Mouse (Mus musculus) retina, embryonic 14.5 days (tissue): ENCODE results near the gene Mcm5.

ENCODE experiments used
- DNase-seq: peaks from one replicate; pipeline ENCODE4 v3.0.0-alpha.2; 2015; ENCODE audit warnings: low spot score

Gene Mcm5

DNA sequence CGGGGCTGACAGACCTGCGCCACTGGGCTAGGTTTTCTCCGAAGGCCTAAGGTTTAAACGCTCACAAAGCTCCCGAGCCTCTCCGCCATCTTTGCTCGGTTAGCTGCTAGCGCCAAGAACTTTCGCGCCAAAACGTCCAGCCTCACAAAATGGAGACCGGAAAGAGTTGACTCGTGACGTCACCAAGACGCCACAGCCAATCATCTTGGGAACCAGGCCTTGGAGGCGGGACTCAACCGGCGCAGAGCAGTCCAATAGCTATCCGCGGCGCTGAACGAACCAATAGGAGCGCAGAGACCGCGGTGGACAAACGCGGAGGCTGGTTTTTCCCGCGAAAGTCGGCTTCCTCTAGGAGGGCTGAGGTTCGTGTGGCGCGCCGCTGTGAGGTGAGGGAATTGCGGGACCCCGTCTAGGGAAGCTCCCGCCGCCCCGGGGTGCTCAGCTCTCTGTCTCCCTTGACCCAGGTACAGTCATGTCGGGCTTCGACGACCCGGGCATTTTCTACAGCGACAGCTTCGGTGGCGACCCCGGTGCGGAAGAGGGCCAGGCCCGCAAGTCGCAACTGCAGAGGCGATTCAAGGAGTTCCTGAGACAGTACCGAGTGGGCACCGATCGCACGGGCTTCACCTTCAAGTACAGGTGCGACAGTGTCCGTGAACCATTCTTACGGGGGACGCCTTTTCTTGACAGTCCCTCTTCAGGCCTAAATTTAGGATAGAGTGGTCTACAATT is at the start of gene Mcm5:
Mcm5 (plus strand) TSS at position 334 of the 732 bp plus-strand sequence.
- peak; percentile 100 for DNase-seq

DNA sequence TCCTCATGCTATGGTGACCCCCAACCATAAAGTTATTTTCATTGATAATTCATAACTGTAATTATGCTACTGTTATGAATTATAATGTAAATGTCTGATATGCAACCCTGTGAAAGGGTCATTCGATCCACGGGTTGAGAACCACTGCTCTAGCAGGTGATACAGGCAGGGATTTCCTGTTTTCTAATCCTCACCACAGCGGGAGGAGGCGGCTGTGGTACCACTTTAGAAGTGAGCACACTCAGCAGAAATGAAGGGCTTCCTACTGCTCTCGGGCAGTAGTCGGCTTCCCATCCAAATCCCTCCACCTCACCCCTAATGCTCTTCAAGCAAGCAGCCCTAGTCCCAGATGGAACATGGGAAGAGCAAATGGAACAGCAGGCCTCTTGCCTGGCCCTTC is 49.3 kb upstream of the Mcm5 start:
- no peak for DNase-seq

DNA sequence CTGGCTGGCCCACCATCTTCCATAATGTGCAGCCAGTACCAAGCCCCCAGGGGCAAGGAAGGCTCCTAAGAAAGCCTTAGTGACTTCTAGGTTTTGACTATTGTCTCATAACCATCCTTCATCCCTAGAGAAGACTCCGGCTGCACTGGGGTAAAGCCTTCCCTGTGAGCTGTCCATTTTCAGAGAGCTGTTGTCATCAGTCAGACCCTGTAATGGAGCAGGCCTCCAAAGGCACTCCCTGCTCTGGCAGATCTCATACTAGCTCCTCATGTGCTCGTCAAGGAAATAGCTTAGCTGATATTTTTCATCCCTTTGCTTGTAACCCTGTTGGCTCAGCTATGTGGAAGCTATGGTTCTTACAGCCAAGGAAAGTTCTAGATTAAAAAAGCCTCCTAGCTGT is 48.6 kb upstream of the Mcm5 start:
- no peak for DNase-seq

GRCm38 (mm10) chr8:75063290-75063689 is 46.1 kb upstream of the Mcm5 start:
- no peak for DNase-seq

DNA sequence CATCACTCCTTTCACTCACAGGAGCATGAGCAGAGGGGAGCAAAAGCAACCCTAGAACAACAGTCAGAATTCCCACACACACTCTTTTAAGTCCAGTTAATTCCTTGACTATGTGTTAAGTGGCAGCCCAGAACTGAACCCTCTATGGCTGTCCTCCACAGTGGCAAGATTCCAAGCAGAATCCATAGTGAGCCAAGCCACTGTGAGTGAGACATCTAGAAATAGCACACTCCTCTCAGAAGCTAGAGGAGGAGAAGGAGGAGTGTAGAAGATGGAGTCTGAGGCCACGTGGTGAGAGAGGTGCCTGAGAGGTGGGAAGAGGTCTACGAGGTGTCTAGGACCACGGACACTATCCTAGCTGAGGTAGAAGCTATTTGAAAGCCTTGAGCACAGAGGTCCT is 44.6 kb upstream of the Mcm5 start:
- DNase-seq = no peak

DNA sequence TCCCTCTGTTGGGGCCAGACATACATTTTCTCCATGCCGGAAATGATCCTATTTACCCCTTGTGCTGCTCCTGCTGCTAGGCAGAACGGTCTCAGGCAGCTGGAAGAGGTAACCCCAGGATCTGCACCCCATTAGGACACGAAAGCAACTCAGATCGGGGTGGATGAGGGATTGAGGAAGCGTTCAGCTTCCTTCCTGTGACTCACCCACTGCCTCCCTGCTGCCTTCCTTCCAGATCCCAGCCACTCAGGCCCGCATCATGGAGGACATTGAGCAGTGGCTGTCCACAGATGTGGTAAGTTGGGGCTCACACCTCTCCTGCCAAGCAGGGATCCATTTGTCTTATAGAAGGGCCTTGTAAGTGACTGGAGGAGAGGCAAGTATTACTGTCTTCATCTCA is 42.1 kb upstream of the Mcm5 start:
- no peak for DNase-seq

DNA sequence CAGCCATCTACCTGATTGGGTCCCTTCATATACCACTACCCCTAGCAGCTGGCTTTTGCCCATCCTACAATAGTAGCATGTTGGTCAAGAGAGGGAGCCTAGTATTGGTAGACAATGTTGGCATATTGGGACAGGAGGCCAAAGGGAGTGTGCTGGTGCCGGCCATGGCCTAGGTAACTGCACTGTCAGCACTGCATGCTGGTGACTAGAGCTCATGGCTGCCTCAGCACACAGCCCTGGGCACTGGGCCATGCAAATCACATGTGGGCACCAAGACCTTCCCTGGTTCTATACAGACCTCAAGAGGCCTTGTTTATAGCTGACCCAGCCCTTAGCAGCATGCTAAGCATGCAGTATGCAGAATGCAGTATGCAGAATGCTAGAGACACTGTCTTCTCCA is 39.1 kb upstream of the Mcm5 start:
- no peak for DNase-seq

- DNase-seq = peak; percentile 86
Measured at GRCm38 (mm10) chr8:75071627-75072346, 37.6 kb upstream of the Mcm5 start.

DNA sequence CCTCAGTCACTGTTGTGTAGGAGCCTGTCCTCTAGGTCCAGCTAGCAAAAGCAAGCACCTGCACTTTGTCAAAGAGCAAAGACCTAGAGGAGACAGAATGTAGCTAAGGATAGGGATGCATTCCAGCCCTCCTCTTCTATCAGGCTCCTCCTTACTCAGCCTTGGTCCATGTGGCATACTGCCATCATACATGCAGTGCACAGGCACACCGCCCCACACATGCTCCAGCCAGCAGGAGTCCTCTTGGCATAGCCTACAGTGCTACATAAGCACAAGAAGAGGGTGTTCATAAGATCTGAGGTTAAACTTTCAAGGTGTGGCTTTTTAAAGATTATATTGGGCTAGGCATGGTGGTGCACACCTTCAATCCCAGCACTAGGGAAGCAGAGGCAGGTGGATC is 34.5 kb upstream of the Mcm5 start:
- DNase-seq = no peak

GRCm38 (mm10) chr8:75078215-75078614 is 31.2 kb upstream of the Mcm5 start:
- no peak for DNase-seq

GRCm38 (mm10) chr8:75078851-75079250 is 30.5 kb upstream of the Mcm5 start:
- DNase-seq = no peak

GRCm38 (mm10) chr8:75081364-75082040 is 27.9 kb upstream of the Mcm5 start:
- no peak for DNase-seq

- no peak for DNase-seq
Measured at GRCm38 (mm10) chr8:75082181-75082805, 27.1 kb upstream of the Mcm5 start.

- peak; percentile 93 for DNase-seq
Measured at GRCm38 (mm10) chr8:75083846-75084245, 25.5 kb upstream of the Mcm5 start.

GRCm38 (mm10) chr8:75084382-75085064 is 24.8 kb upstream of the Mcm5 start:
- no peak for DNase-seq

DNA sequence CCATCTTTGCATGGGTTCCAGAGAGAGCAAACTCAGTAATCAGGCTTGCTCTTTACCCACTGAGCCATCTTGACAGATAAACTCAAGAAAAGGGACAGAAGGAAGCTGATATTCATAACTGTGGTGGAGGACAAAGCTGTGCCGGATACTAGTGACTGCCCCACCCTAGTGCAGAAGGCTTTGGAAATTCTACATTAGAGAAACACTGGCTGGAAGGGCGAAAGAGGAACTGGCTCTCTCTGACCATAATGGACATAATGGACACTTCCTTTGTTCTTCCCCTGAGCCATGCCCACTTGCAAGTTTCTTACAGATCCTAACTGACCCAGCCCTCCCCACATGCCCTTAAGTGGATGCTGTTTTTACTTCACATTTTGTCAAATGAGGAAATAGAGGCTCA is 23.4 kb upstream of the Mcm5 start:
- DNase-seq = no peak

DNA sequence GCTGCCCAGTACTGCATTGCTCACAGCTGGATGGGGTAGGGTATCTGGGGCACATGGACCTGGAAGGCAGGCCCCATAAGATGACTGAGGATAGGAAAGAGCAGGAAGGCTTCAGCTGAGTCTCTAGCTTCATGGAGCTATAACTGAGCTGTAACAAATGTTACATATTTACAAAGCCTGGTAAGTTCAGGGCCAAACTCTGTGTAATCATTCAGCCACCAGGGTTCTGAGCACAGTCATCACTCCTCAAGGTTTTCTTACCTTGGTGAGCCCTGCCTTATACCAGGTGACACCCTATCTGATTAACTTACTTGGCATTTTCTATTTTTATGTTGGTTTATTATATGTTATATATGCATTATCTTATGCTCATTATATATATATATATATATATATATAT is 22.2 kb upstream of the Mcm5 start:
- DNase-seq = no peak

GRCm38 (mm10) chr8:75088989-75089881 is 20.1 kb upstream of the Mcm5 start:
- peak; percentile 86 for DNase-seq

GRCm38 (mm10) chr8:75090781-75091365 is 18.5 kb upstream of the Mcm5 start:
- no peak for DNase-seq

DNA sequence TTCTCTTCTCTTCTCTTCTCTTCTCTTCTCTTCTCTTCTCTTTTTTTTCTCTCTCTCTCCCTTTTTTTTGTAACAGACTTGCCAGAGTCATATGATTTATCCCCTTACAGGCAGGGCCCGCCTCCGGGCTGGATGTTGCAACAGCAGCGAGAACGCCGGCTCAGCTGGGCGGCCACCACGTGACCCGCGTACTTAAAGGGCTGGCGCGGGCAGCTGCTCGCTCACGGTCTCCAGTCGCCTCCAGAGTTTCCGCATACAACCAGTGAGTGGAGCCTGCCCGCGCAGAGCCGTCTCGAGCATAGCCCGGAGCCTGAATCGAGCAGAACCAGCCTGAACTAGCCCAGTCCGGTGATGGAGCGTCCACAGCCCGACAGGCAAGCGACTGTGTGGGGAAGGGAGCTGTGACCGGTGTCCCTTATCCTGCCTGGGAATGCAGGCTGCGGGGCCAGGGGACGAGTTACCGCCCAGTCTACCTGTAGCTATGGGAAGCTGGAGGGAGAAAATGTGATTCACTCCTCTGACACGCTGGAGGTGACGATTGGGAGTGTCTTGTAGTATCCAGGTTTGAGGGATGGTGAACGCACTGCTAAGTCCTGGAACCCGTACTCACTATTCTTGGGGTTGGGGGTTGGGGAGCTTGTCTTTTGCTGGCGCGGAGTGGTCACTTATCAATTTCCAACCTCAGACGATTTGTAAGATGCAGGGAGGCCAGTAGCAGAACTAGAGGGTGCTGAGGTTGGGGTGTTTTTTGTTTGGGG is 15.8 kb upstream of the Mcm5 start, which contains the start of gene Hmox1:
Hmox1 (plus strand) TSS at position 223 of the 758 bp plus-strand sequence.
- peak; percentile 87 for DNase-seq
